Mouse (Mus musculus) mouse embryonic stem cell (cell line): ENCODE measurements at regions not wholly inside any gene's neighbourhood (a gene's known extent, or its start where the extent isn't known, plus 50 kb on each side); places are given as distances from the start of the nearest gene placed in this dataset.

Source experiments
- in situ Hi-C, 2 experiments: fragments of 300-500 bp; cut with MboI; formaldehyde crosslinking; loops; 1 replicate in 1 of 2; 3 replicates in 1 of 2; pipeline ENCODE4 v1.14.3; 2019 to 2020; ENCODE audit warnings: low sequenced_read_pairs in 2 of 2, low pct_unique_long_range_greater_than_20kb in 1 of 2, mixed read lengths in 1 of 2; ENCODE audit not compliant: unreplicated experiment in 1 of 2

- in situ Hi-C loops: no loop called here
These were observed 154.7 kb upstream of the Klf3 start for GRCm38 (mm10) chr5:64648492-64648891.

- in situ Hi-C loops: no loop called here
These were observed 151.8 kb upstream of the Klf3 start for GRCm38 (mm10) chr5:64651407-64651806.

DNA sequence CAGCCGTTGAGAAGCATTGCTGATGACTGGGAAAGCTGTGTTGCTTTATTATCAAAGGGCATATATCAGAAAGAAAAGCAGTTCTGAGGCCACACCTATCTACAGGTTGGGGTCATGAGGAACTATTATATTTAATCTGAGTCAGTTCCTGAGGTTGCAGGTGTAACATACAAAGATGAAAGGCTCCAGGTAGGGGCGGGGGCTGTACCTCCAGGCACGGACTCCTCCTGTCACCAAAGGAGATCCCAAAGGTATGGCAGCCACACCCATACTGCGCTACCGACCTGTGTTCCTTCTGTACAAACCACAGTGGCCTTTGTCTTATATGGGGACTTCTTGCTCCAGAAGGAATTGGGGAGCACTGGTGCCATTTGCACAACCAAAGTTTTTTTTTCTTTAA, 149.4 kb upstream of the Klf3 start:
- in situ Hi-C loops: no loop called here

GRCm38 (mm10) chr5:64655286-64655685, 147.9 kb upstream of the Klf3 start:
- in situ Hi-C loops: no loop called here

- in situ Hi-C loops: no loop called here
These were observed 141.2 kb upstream of the Klf3 start for GRCm38 (mm10) chr5:64661959-64662358.

DNA sequence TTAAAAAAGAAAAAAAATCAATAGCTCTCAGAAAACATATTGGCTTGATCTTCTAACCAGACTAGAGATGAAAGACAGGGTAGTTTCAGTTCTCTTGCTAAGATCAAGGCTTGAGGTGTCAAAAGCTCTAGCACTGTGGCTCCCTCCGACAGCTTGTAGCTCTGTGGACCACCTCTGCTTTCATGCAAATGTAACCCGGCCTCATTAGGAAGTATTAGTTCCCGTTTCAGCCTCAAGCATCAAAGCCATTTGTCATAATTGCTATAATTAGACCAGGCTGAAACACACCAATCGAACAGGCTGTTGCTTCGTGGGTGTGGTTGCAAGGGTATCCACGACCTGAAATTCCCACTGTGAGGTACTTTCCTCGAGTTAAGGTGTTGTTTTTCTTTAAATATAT, 140.7 kb upstream of the Klf3 start:
- in situ Hi-C loops: no loop called here

DNA sequence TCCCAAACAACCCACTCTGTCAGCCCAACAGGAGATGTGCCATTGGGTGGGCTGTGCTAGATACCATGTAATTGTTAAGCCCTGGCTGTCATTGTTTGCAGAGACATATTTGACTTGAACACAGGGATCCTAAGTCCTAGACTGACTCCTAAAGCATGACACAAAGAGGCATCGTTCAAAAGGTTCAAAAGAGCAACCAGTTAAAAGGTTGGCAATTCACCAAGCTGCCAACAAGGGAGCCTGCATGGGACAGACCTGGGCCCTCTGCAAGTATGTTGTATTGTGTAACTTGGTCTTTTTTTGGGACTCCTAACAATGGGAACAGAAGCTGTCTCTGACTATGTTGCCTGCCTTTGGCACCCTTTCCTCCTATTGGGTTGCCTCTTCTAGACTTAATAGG, 139.4 kb upstream of the Klf3 start:
- in situ Hi-C loops: no loop called here

GRCm38 (mm10) chr5:64665064-64665463, 138.1 kb upstream of the Klf3 start:
- in situ Hi-C loops: no loop called here

DNA sequence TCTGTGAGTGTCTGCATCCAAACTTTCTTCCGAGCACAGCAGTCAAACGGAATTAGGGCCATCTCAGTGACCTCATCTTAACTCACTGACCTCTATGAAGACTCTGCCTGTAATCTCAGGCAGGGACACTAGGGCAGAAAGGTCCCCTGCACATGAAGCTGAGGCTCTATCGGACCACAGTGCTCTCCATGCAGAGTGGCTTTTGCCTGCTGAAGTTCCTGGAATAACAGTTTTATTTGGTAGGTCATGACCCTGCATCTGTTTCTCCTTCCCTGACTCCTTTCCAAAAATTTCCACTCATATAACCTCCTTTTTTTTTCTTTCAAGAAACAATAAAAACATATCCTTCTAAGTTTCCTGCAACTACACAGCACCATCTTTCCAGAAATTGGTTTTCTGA, 136.9 kb upstream of the Klf3 start:
- in situ Hi-C loops: no loop called here

GRCm38 (mm10) chr5:64667053-64667452, 136.1 kb upstream of the Klf3 start:
- in situ Hi-C loops: no loop called here

- in situ Hi-C loops: no loop called here
These were observed 129.3 kb upstream of the Klf3 start for GRCm38 (mm10) chr5:64673861-64674260.

- in situ Hi-C loops: no loop called here
These were observed 126.8 kb upstream of the Klf3 start for GRCm38 (mm10) chr5:64676214-64676945.

GRCm38 (mm10) chr5:64676946-64677588, 126.1 kb upstream of the Klf3 start:
- in situ Hi-C loops: no loop called here

GRCm38 (mm10) chr5:64678706-64679105, 124.5 kb upstream of the Klf3 start:
- in situ Hi-C loops: no loop called here

GRCm38 (mm10) chr5:64679996-64680625, 123.1 kb upstream of the Klf3 start:
- in situ Hi-C loops: no loop called here

GRCm38 (mm10) chr5:64681161-64681560, 122.0 kb upstream of the Klf3 start:
- in situ Hi-C loops: no loop called here

GRCm38 (mm10) chr5:64682326-64682845, 120.8 kb upstream of the Klf3 start:
- in situ Hi-C loops: no loop called here

DNA sequence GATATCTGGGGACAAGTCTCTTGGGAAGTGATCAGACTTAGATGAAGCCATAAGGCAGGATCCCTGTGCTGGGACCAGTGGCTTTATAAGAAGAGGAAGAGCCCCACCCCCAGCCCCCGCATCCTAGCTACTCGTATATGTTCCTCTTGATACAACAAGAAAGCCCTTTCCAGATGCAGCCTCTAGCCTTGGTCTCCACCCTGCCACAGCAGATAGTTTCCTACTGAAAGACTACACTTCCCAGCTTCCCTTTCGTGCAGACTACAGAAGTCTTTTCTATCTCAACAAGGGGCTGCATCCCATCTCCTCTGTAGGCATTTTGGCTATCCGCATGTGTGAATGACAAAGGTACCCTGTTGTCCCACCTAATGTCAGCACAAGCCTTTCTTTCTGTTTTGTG, 119.8 kb upstream of the Klf3 start:
- in situ Hi-C loops: no loop called here

DNA sequence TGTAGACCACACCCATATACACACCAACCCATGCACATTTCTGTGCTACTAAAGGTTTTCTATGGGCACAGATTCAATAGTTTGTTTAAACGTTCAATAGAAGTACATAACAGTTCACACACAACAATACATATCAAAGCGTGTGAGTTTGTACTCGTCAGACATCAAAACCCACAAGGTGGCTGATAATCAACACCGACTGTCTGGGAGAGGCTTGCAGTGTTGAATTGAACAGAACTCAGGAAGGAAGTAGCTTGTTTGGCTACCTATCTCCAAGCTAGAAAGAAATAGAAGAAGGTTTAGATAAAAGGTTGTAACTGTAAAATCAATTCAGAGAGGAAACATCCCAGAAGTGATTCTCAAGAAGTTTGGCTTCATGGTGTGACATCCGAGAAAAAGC, 118.9 kb upstream of the Klf3 start:
- in situ Hi-C loops: no loop called here

DNA sequence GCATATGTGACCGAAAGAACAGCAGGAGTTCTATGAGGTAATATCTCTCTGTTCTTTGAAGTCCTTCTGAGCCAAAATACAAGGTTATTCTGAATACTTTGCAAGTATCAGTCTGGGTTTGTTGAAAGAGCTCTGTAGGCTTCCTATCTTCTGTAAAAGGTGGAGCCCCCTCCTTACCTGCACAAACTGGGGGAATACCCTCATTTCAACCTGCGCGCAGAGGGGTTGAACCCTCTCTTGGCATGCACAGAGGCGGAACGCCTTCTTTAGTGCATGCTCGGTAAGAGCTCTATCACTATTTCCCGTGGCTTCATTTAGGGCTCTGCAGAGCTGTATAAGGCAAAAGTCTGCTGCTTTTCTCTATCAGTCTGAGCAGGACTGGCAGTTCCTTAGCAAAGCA, 113.0 kb upstream of the Klf3 start:
- in situ Hi-C loops: no loop called here
